Mouse (Mus musculus) lung, adult 18-20 months (tissue): ENCODE measurements around the gene Meis2.

Source experiments
- DNase-seq, 2 experiments: peaks; one replicate each; pipeline ENCODE4 v3.0.0; 2022; ENCODE audit warnings: mixed read lengths in 2 of 2

Gene Meis2

DNA sequence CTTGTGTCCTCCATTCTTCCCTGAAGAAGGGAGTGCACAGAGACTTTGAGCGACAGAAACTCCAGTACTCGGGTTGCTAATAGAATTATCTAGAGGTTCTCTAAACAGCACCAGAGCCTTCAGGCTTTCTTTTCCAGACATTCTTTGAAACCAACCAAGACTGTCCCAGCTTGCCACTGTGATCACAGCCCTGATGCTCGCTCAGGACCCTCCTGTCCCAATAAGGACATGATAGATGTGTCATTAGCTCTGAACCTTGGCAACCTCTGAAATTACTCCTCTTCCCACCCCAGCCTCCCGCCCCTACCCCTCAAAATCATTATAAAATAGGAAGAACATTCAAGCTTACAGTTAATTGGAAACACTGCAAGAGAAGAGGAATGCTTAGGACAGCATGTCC, 71.8 kb downstream of the Meis2 start:
- no peak for DNase-seq

DNA sequence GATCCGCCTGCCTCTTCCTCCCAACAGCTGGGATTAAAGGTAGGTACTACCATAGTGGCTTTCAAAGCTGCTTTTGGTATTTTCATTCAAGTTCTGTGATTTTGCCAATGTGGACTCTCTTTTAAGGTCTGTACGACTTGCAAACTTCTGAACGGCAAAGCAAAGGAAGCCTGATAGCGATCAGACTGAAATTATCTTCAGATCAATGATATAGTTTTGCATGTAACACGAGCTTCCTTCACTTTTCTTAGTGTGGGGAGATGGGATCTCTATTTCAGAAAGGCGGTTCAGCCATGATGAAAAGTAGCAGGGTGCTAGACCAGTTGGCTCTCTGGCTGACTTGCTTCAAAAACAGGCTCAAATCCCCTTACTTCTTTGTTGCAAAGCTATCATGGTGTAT, 76.4 kb downstream of the Meis2 start:
- no peak for DNase-seq

- no peak for DNase-seq
Measured at GRCm38 (mm10) chr2:115988448-115988847, 77.2 kb downstream of the Meis2 start.

DNA sequence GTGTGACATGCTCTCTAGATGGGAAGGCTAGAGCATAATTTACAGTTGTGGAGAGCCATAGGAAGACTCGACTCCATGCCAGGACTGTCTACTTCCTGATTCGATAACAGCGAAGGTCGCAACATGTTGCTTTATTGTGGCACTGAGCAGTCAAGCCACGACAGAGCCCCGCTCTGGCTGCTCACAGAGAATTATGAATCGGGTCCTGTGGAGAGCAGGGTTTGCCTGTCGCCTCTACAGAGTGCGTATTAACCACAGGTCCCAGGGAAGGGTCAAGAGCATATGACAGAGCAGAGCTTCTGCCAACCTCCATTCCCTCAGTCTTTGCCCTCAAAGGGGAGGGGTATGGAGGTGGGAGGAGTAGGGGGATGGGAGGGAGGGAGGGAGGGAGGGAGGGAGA, 80.7 kb downstream of the Meis2 start:
- DNase-seq: peak in 1 of 2 experiments; percentile 3

GRCm38 (mm10) chr2:115984487-115984886, 81.2 kb downstream of the Meis2 start:
- DNase-seq: peak in 1 of 2 experiments; percentile 39

DNA sequence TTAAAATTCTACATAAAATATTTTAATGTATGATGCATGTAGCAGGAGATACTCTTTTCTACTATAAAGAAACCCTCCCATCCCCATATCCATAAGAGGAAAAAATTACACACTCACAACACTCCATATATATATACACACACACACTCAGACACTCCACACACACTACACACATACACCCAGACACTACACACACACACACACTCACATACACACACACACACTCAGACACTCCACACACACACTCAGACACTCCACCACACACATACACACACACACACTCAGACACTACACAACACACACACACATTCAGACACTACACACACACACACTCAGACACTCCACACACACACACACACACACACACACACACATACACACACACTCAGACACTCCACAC, 85.1 kb downstream of the Meis2 start:
- DNase-seq: no peak

GRCm38 (mm10) chr2:115979683-115980476, 85.8 kb downstream of the Meis2 start:
- no peak for DNase-seq

DNA sequence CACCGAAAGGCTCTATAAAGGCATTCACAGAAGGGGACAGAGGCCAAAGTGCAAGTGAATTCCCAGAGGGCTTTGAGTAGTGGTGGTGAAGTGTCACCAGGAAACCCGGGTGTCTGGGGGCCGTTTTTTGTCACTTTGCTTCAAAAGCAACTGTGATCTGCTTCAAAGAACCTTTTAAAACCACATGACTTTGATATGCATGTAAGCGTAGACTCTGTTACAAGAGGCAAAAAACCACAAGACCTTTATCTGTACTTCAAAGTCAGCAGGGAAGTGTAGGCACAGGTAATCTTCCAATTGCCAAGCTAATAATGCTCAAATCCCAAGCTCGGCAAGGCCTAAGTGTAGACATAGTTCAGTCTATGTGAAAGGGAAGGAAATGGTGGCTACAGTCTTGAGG, 87.0 kb downstream of the Meis2 start:
- DNase-seq: no peak

DNA sequence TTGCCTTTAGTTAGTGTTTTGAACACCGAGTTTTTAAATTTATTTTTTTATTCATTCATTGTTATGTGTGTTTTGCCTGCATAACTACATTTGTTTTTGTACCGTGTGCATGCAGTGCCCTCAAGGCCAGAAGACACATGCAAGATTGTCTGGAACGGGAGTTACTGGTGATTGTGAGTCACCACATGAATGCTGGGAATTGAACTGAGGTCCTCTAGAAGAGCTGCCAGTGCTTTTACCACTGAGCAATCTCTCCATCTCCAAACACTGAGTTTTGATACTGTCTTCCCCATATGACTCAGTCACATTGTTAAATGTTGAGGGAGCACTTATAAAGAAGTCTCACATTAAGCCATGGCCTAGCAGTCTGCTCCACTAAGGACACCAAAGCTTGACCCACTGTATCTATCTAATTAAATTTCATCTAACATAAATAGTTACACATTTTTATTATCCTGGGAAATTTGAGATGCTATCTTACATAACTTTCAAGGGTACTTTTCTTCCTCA, 94.3 kb downstream of the Meis2 start:
- no peak for DNase-seq

DNA sequence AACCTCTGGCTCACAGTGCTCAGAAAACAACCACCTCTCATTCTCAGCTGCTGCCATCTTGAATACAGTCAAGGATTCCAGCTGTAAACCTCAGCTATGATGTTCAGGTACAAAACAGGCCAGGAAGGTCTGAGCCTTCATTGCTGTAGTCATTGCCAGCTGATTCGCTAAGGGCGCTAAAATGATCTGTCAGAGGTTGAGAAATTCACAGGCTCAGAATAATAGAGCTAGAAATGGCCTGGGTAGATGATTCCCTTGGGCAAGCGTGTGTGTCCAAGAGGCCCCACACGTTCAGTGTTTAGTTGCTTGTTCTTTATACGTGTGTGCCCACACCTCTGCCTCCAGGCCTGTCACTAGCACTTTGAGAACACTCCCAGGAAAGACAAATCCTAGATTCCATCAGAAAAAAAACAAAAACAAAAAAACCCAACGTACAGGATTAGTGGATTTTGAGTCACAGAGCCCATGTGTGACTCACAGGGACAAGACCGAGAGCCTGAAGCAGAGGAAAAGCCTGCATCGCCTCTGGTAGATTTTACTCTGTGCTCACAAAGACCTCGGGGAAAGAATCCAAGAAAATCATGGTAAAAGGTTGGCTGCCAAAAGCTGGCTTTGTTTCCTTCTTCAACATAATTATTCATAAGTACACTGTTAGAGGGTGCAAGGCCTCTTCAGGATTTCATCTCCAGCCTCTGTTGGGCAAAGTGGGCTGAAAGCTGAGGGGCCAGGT, 95.4 kb downstream of the Meis2 start:
- no peak for DNase-seq

GRCm38 (mm10) chr2:115969201-115969600, 96.4 kb downstream of the Meis2 start:
- no peak for DNase-seq

DNA sequence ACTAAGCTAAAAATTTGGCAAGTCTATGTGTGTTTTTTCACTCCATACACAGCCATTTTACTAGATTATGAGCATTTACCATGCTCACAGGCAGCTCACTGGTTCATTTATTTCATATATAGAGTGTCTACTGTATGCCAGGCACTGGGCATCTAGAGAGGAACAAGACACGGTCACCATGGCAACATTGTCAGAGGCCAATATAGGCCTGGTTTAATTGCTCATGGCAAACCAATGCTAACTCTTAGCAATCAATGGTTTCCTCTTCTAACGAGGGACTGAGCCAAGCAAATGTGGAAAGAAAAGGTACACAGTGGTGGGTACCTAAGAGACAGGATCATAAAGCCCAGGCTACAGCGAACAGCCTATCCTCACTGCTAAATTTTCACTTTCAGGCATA, 100.7 kb downstream of the Meis2 start:
- DNase-seq: no peak

GRCm38 (mm10) chr2:115963293-115963835, 102.3 kb downstream of the Meis2 start:
- no peak for DNase-seq

DNA sequence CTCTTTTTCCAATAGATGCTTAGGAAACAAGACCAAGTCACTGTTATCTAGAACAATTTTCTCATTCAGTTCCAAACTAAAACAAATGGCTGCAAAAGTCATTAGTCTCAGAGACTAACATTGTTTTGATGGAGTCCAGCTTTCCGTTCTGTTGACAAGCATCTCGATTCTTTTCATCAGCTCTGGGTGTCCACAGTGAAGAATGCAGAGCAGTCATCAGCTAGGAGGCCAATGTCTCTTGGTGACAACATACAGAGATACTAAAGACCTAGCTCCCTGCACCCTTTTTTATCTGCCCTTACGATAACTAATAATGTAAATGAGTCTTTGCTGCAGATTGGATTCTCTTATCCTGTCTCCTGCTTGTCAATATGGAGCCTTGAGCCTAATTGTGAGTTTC, 102.9 kb downstream of the Meis2 start:
- no peak for DNase-seq

DNA sequence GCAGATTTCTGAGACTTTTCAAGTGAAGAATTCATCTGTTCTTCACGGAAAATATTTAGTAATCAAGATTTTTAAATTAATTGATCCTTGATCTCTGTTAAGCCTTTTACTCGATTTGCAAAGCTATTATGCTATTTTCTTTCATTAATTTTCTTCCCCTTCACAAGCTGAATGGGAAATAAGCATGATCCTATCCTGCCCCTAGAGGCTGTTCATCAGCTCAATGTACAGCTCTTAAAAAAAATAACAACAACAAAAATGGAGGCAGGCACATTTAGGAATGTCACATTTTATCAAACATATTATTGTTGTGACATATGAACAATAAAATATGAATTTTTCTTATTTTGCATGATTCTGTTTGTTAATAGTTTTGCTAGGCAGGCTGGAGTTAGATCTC, 103.5 kb downstream of the Meis2 start:
- no peak for DNase-seq

DNA sequence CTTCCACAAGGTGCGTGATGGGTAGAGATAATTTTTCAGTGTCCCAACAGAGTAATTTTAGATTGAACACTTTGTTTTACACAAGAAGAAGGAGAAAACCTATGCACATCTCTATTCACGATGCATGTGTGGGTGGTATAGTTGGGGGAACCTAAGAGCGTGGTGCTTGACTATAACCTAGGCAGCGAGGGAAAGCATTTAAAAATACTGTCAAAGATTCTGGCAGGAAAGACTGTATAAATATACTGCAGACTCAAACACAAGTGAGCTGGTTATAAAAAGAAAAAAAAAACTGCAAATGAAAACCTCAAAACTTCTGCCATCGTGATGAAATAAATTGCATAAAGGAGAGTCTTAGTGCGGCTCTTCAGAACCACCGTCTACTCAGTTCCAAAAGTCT, 105.0 kb downstream of the Meis2 start:
- DNase-seq: no peak

- no peak for DNase-seq
Measured at GRCm38 (mm10) chr2:115956786-115957185, 108.9 kb downstream of the Meis2 start.

DNA sequence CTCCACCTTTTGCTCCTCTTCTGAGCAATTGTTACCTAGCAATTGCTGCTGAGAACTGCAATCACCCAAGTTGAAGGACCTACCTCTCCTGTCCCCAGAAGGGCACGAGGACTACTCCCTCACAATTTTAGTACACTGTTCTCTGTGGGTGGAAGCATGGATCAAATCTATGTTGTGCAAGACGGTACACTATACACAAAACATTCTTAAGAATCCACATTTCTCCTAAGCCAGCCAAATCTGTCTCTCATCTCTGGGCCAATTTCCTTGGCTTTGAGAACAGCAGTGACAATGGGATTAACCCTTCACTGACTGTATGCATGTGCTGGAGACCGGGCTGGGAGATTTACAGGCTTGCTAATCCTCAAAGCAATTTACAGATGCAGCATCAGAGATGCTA, 115.0 kb downstream of the Meis2 start:
- no peak for DNase-seq

- DNase-seq: no peak
Measured at GRCm38 (mm10) chr2:115948630-115949426, 116.8 kb downstream of the Meis2 start.

DNA sequence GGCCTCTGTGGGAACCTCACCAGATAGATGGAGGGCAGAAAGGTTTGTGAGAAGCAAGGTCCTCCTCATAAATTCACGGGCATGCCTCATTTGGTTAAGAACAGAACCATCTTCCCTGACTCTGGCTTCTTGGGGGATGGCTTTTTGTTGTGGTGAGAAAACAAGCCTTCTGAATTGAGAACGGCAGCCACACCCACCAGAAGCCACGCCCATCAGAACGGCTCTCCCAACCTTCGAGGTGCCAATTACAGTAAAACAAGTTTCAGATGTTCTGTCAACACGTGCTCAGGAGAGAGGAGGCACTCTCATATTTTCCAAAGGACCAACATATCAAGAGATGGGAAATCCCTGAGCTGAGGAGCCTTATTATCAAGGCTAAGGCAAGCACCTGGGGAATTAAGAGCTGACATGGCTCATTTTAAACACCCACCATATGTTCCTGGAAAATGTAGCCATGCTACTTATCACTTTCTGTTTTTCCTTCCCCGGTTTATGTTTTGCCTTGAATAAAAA, 117.9 kb downstream of the Meis2 start:
- no peak for DNase-seq

GRCm38 (mm10) chr2:115943044-115943443, 122.6 kb downstream of the Meis2 start:
- no peak for DNase-seq

DNA sequence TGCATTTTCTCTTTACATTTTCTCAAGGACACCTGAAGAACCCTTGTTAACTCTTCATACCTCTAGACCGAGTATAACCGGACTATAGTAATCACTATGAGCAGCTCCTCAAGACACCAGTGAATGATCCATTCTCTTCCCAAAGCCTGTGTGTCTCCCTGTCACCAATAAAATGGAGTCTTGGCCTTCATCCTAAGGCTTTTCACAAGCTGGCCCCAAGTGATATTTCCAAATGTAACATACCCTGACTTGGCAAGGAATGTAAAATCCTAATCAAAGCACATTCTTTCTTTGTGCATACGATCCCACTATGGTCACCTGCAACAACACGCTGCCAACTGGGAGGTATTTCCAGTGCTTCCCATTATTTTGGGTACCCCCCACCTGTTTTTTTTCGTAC, 125.8 kb downstream of the Meis2 start:
- DNase-seq: no peak
